Mouse (Mus musculus): Measurements from ENCODE around the gene Cul4b. TPM values are rescaled to one million over a fixed set of nuclear protein-coding genes. Genes with fewer than 3 reads are reported as not detected.
A peak's percentile ranks its signal among the peaks of the same experiment; 100 is the strongest.

The Cul4b gene
- total RNA-seq (2021) = 1 to 10 TPM; 8.3 to 9.0 TPM
- long read RNA-seq, experiment 1, transcript Cul4b-201 (20 exons, 3,354 nt) = major isoform, 5 of 10 reads
- long read RNA-seq, experiment 1, partial matches to known transcripts = 4 of 10 reads
- long read RNA-seq, experiment 1, other reads (novel, unspliced or antisense) = 1 of 10 reads
- long read RNA-seq, experiment 2, partial matches to known transcripts = 10 of 13 reads
- long read RNA-seq, experiment 2, other reads (novel, unspliced or antisense) = 1 of 13 reads

DNA sequence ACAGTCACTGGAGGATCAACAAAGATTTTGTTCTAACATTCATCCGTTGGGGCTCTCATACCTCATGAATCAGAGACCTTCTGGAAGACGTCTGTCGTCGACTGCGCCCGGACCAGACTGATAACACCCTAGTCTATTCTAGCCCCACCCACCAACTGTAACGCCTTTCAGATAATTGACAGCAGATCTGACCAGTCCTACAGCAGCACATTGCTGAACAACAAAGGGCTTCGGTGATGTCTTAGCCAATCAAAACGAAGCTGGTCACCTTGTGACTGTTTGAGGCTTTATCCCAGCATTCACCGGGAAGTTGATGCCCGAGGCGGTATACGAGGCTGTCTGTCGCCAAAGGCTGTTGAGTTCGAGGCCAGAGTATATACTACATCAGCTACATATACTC, at the start of gene Cul4b:
TSS of gene Cul4b (minus strand) at position 119 of the 400 bp plus-strand sequence.
- Histone ChIP-seq H3K4me3 (no peak within 1 kb of the TSS), H3K27ac (no peak within 1 kb of the TSS)
- intact Hi-C loops (cut with DNase I) = no loop called here
- no peak for DNase-seq
- TF ChIP-seq CTCF (IDR thresholded peaks at IDR 0.05) = no peak

DNA sequence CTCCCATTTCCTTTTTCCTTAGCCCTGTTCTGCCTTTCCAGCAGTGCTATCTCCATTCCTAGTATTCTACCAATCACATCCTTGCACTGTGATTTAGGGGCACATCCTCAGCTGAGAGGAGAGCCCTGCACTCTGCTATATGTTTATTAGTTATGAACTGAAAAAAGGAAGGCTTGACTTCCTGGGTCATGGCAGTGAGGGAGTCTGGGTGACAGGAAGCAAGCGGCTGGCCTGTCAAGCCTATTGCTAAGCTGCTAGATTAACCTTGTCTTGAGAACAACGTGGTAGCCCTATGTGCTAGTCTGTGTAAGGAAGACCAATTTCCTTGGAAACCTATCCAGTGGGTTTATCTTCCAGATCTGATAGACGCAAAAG, 25.0 kb upstream of the Cul4b start:
- peak overlapping the region; percentile 87 for H3K27ac ChIP-seq
- intact Hi-C loops (cut with DNase I) = loop anchor here (2.0 to 10.0 kb wide), 2 partner anchors 36 to 66 kb away; no protein-coding TSS in a partner anchor
- H3K4me3 ChIP-seq = peak overlapping the region; percentile 82
- DNase-seq = peak; percentile 17
- no peak for TF ChIP-seq CTCF (IDR thresholded peaks at IDR 0.05)

- H3K27ac ChIP-seq = peak within 1 kb of the TSS; percentile 87
- peak within 1 kb of the TSS; percentile 82 for H3K4me3 ChIP-seq
- peak; percentile 70 for DNase-seq
- TF ChIP-seq CTCF (IDR thresholded peaks at IDR 0.05) = no peak
- intact Hi-C loops (cut with DNase I) = loop anchor here (2.0 to 10.0 kb wide), 2 partner anchors 36 to 66 kb away; no protein-coding TSS in a partner anchor
These were observed 24.4 kb upstream of the Cul4b start, which contains the start of gene Mcts1 for GRCm38 (mm10) chrX:38600177-38600994. Gene Mcts1, plus strand, starts transcription at chrX:38600578.

DNA sequence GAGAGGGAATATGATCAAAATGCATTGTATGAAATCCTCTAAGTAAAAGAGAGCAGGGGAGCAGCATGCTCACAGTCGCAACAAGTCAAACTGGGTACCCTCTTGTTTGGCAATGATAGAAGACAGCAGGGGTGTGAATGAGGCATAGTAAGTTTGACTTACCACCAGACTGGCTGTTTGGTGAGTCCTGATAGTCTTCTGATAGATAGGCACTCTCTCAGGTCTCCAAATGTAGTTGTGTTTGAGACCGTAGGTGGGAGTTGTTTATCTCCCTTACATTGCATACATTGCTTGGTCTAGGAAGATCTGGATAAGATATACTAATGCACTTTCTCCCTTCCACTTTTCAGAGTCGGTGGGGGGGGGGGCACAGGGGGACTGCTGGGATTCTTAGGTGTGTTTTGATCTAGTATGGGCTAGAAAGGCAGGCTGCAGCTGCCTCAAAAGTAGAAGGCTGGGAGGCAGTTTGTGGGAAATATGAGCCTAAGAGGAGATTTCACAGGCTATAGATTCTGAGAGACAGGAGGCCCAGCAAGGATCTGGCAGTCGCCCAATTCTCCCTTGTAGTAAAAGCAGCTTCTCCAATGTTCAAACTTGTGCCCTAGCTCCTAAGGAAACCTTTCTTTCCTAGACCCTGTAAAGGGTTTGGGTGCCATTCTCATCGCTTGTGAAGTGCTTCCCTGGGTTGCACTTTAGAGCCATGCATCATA, 17.3 kb upstream of the Cul4b start:
- DNase-seq = no peak
- intact Hi-C loops (cut with DNase I) = no loop called here
- no peak for TF ChIP-seq CTCF (IDR thresholded peaks at IDR 0.05)
- Histone ChIP-seq H3K4me3 (no peak overlapping the region), H3K27ac (no peak overlapping the region)

DNA sequence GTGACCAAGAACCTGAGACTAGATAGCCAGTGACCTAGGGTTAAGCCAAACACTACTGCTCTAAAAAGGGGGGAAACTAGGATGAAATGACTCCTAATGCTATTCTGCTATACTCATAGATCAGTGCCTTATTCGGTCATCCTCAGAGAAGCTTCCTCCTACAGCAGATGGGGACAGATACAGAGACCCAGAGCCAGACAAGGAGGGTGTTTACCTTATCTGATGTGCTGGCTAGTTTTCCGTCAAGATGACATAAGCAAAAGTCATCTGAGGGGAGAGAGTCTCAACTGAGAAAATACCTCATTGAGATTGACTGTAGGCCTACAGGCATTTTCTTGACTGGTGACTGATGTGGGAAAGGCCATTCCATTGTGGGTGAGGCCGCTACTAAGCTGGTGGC, 15.8 kb upstream of the Cul4b start:
- no peak overlapping the region for H3K4me3 ChIP-seq
- no peak for DNase-seq
- no peak overlapping the region for H3K27ac ChIP-seq
- intact Hi-C loops (cut with DNase I) = no loop called here
- TF ChIP-seq CTCF (IDR thresholded peaks at IDR 0.05) = no peak

DNA sequence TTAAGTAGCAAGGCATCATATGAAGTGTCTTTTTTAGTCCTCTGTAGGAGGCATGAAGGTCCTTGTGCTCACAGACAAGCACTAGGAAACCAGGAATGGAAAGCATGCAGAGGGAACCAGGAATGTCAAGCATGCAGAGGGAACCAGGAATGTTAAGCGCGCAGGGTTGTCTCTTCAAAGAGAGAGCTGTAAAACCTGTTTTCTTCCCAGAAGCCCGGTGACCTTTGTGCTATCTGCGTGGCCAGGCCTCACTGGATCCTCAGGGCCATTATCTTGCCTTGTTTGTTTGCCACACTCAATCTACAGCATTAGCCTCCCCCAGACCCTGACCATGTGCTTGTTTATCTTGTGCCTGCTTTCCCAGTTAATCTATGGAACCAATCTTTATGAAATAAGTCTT, 13.8 kb upstream of the Cul4b start:
- Histone ChIP-seq H3K27ac (no peak overlapping the region), H3K4me3 (no peak overlapping the region)
- intact Hi-C loops (cut with DNase I) = no loop called here
- no peak for TF ChIP-seq CTCF (IDR thresholded peaks at IDR 0.05)
- no peak for DNase-seq

DNA sequence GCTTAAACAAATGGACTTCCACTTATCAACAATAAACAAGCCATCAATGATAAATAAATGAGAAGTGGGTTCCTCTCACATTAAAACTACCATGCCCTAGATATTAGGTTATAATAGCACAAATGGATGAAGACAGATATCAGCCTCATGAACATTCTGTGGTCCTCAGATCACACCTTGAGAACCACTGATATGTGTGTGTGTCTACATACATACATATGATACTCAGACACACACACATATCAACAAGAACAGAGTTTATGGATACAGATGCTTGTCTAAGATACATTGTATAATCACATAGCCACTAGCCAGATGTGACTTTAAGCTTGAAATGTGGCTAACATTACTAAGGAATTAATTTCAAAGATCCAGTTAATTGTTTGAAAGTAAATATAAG, 7.3 kb upstream of the Cul4b start:
- Histone ChIP-seq H3K4me3 (no peak overlapping the region), H3K27ac (no peak overlapping the region)
- DNase-seq = no peak
- TF ChIP-seq CTCF (IDR thresholded peaks at IDR 0.05) = no peak
- intact Hi-C loops (cut with DNase I) = no loop called here

- no peak overlapping the region for H3K4me3 ChIP-seq
- no peak for TF ChIP-seq CTCF (IDR thresholded peaks at IDR 0.05)
These were observed 5.1 kb upstream of the Cul4b start for GRCm38 (mm10) chrX:38581140-38581539.

DNA sequence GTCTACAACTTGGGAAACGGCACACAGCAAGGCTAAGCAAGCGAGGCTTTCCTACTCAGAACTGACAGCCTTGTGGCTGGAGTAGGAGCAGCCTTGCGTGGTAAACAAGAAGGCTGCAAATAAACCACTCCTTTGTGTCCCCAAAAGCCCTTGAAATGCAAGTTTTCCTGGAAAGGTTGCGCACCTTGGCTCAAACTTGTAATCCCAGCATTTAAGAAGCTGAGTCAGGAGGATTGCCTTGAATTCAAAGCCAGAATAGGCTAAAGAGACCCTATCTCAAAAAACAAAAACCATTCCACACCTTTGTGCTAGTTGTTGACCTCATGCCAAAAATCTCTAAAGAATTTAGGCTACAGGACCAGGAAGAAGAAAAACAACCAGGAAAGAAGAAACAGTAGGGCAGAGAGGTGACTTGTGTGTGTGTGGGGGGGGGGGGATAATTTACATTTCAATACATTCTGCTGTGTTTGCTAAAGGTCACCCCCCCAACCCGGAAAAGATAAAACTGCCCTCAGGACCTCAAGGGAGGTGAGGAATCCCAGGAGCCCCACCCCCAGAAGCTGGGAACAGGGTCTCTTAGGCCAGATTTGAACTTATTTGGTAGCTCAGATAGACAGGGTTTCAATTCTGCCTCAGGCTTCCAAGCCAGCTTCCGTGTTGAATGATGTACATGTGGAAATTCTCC, 9.3 kb downstream of the Cul4b start:
- Histone ChIP-seq H3K27ac (no peak overlapping the region), H3K4me3 (no peak overlapping the region)
- DNase-seq = no peak
- TF ChIP-seq CTCF (IDR thresholded peaks at IDR 0.05) = no peak
- intact Hi-C loops (cut with DNase I) = loop anchor here (5.0 kb wide), 1 partner anchor 71 kb away; the partner anchor contains the start of gene C1galt1c1

More at GRCm38 (mm10) chrX:38581140-38581539, 5.1 kb upstream of the Cul4b start:
- intact Hi-C loops (cut with DNase I) = no loop called here
- DNase-seq = no peak
- H3K27ac ChIP-seq = no peak overlapping the region

GRCm38 (mm10) chrX:38565176-38565542, 10.8 kb downstream of the Cul4b start:
- no peak for TF ChIP-seq CTCF (IDR thresholded peaks at IDR 0.05)
- intact Hi-C loops (cut with DNase I) = loop anchor here (2.0 to 5.0 kb wide), 2 partner anchors 36 to 72 kb away; partner anchors contain the start of genes C1galt1c1 and Mcts1
- Histone ChIP-seq H3K27ac (peak overlapping the region; percentile 98), H3K4me3 (peak overlapping the region; percentile 83)
- no peak for DNase-seq

GRCm38 (mm10) chrX:38564542-38565175, 11.3 kb downstream of the Cul4b start:
- H3K27ac ChIP-seq = peak overlapping the region; percentile 98
- no peak for TF ChIP-seq CTCF (IDR thresholded peaks at IDR 0.05)
- peak overlapping the region; percentile 83 for H3K4me3 ChIP-seq
- DNase-seq = peak; percentile 93
- intact Hi-C loops (cut with DNase I) = loop anchor here (2.0 to 5.0 kb wide), 2 partner anchors 36 to 73 kb away; partner anchors contain the start of genes C1galt1c1 and Mcts1
